Mouse (Mus musculus) ES-Bruce4 (cell line): ENCODE data around the gene Mef2c. TPM values are rescaled to one million over a fixed set of nuclear protein-coding genes. Genes with fewer than 3 reads are reported as not detected.

Experiments used
- H3K27ac ChIP-seq: 2 replicates; pipeline ENCODE4 v1.5.1; 2012; ENCODE audit warnings: low read length, inconsistent platforms; ENCODE audit not compliant: insufficient read depth
- H3K27me3 ChIP-seq: 2 replicates; pipeline ENCODE4 v1.6.1; 2012; ENCODE audit warnings: mild to moderate bottlenecking, low read length, inconsistent platforms; ENCODE audit not compliant: control insufficient read depth, poor library complexity, insufficient read depth, severe bottlenecking
- H3K36me3 ChIP-seq: 2 replicates; pipeline ENCODE4 v1.6.1; 2012; ENCODE audit warnings: inconsistent platforms, mild to moderate bottlenecking, low read length, moderate library complexity; ENCODE audit not compliant: control insufficient read depth, poor library complexity, insufficient read depth, severe bottlenecking
- H3K4me1 ChIP-seq: one replicate; pipeline ENCODE4 v1.8.1; 2011; ENCODE audit warnings: low read length; ENCODE audit not compliant: control insufficient read depth, insufficient read depth
- H3K4me3 ChIP-seq: 2 replicates; pipeline ENCODE4 v1.5.1; 2011; ENCODE audit warnings: low read depth, mild to moderate bottlenecking, low read length
- H3K9ac ChIP-seq: 2 replicates; pipeline ENCODE4 v1.6.1; 2012; ENCODE audit warnings: low read depth, mild to moderate bottlenecking, inconsistent platforms; ENCODE audit not compliant: poor library complexity, severe bottlenecking
- H3K9me3 ChIP-seq: replicated peaks from 2 replicates; pipeline ENCODE4 v1.6.1; 2012; ENCODE audit warnings: mild to moderate bottlenecking, low read length, inconsistent platforms; ENCODE audit not compliant: control insufficient read depth, poor library complexity, insufficient read depth, severe bottlenecking
- CTCF ChIP-seq: IDR thresholded peaks from one replicate; pipeline ENCODE4 v1.8.1; 2011; ENCODE audit warnings: low read depth, low read length
- EP300 ChIP-seq: IDR thresholded peaks from 2 replicates; pipeline ENCODE4 v1.6.1; 2011; ENCODE audit warnings: low read depth, low read length; ENCODE audit not compliant: insufficient read depth
- POLR2A ChIP-seq: IDR thresholded peaks from one replicate; pipeline ENCODE4 v1.8.1; 2011; ENCODE audit warnings: low read length; ENCODE audit not compliant: insufficient read depth
- polyA plus RNA-seq: library from polyadenylated mRNA; stranded (reverse); fragments of >200 nt; gene quantifications from 2 replicates; pipeline ENCODE4 v1.2.4, GENCODE M21; 2011; ENCODE audit warnings: low read depth; ENCODE audit not compliant: missing spikeins, insufficient read depth, insufficient read length

The Mef2c gene
- polyA plus RNA-seq, 1 experiment = not detected

GRCm38 (mm10) chr13:83574866-83575265, 71.0 kb downstream of the Mef2c start:
- Histone ChIP-seq H3K27ac (no peak overlapping the region), H3K4me1 (no peaks in the 10 kb centered on the region), H3K4me3 (no peak overlapping the region), H3K27me3 (no peaks in the 10 kb centered on the region), H3K9ac (no peak overlapping the region), H3K36me3 (no peaks in the 10 kb centered on the region), H3K9me3 (no peaks in the 10 kb centered on the region)
- no peak for TF ChIP-seq POLR2A
- TF ChIP-seq EP300 = no peak
- no peak for TF ChIP-seq CTCF

- H3K9me3 ChIP-seq = no peaks in the 10 kb centered on the region
Measured at GRCm38 (mm10) chr13:83579410-83579809, 75.6 kb downstream of the Mef2c start.

GRCm38 (mm10) chr13:83580856-83581255, 77.0 kb downstream of the Mef2c start:
- Histone ChIP-seq H3K4me1 (no peaks in the 10 kb centered on the region), H3K9ac (no peak overlapping the region), H3K4me3 (no peak overlapping the region), H3K36me3 (no peaks in the 10 kb centered on the region), H3K27me3 (no peaks in the 10 kb centered on the region), H3K27ac (no peak overlapping the region), H3K9me3 (no peaks in the 10 kb centered on the region)
- TF ChIP-seq POLR2A (no peak), EP300 (no peak)

More at GRCm38 (mm10) chr13:83579410-83579809, 75.6 kb downstream of the Mef2c start:
- Histone ChIP-seq H3K36me3 (no peaks in the 10 kb centered on the region), H3K9ac (no peak overlapping the region), H3K27ac (no peak overlapping the region), H3K27me3 (no peaks in the 10 kb centered on the region), H3K4me3 (no peak overlapping the region), H3K4me1 (no peaks in the 10 kb centered on the region)
- TF ChIP-seq EP300 (no peak), CTCF (no peak), POLR2A (no peak)

GRCm38 (mm10) chr13:83582564-83582963, 78.7 kb downstream of the Mef2c start:
- Histone ChIP-seq H3K9ac (no peak overlapping the region), H3K27me3 (no peaks in the 10 kb centered on the region), H3K4me1 (no peaks in the 10 kb centered on the region), H3K9me3 (no peaks in the 10 kb centered on the region), H3K27ac (no peak overlapping the region), H3K36me3 (no peaks in the 10 kb centered on the region), H3K4me3 (no peak overlapping the region)
- TF ChIP-seq CTCF (no peak), POLR2A (no peak), EP300 (no peak)

GRCm38 (mm10) chr13:83583881-83584280, 80.0 kb downstream of the Mef2c start:
- Histone ChIP-seq H3K27me3 (no peaks in the 10 kb centered on the region), H3K36me3 (no peaks in the 10 kb centered on the region), H3K4me1 (no peaks in the 10 kb centered on the region), H3K9ac (no peak overlapping the region), H3K27ac (no peak overlapping the region), H3K9me3 (no peaks in the 10 kb centered on the region), H3K4me3 (no peak overlapping the region)
- TF ChIP-seq CTCF (no peak), POLR2A (no peak), EP300 (no peak)

- no peaks in the 10 kb centered on the region for H3K9me3 ChIP-seq
- no peak for TF ChIP-seq EP300
- no peak for TF ChIP-seq POLR2A
- no peak for TF ChIP-seq CTCF
- no peak overlapping the region for H3K27ac ChIP-seq
- no peak overlapping the region for H3K4me3 ChIP-seq
- H3K4me1 ChIP-seq = no peaks in the 10 kb centered on the region
- H3K36me3 ChIP-seq = no peaks in the 10 kb centered on the region
- H3K27me3 ChIP-seq = no peaks in the 10 kb centered on the region
- no peak overlapping the region for H3K9ac ChIP-seq
Measured at GRCm38 (mm10) chr13:83585359-83585758, 81.5 kb downstream of the Mef2c start.
